Mouse (Mus musculus) telencephalon, adult 2 months (tissue): ENCODE results near the gene Plch2.
"Not testable (repeated sequence)": the region's sequence is repeated elsewhere in the genome, so short reads cannot be mapped to it uniquely, and the experiment has no call there.

Experiments used
- DNase-seq: peaks from one replicate; pipeline ENCODE4 v3.0.0-alpha.2; 2011; ENCODE audit warnings: low read depth, low spot score

The Plch2 gene

DNA sequence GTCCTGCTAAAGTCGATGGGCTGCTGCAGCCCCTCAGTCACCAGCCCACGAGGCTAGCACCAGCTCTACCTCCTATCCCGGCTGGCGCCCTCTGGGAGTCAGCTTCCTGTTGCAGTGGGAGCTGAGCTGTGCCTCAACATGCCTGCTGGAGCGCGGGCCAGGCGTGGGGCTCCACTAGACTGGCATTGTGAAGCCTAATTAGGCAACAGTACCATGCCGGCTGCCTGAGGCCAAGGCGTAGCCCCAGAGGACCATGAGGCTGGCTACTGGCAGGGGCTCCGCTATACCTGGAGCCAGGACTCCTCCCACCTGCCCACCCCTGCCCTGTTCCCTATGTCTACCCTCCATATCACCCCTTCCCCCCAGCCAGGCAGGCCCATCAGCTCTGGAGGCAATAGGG lies at the start of gene Plch2:
Plch2 (minus strand) TSS at position 61 of the 400 bp plus-strand sequence.
- DNase-seq = no peak

DNA sequence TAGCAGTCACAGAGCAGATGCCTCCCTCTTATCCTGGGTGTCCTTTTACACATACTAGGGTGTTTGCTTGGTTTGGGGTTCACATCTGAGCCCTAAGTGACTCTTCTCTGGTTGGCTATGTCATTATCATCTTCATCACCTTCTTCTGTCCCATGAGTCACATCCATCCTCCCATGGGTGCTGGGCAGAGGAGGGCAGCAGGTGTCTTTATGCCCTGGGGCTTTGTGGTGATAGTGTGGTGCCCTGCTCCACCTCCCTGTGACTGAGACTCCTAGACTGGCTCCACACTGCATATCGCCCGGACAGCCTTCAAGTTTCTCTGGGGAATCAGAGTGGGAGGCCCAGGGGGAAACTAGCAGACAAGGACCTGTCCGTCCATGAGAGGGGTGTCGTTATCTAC lies 42.0 kb upstream of the Plch2 start:
- DNase-seq = no peak

DNA sequence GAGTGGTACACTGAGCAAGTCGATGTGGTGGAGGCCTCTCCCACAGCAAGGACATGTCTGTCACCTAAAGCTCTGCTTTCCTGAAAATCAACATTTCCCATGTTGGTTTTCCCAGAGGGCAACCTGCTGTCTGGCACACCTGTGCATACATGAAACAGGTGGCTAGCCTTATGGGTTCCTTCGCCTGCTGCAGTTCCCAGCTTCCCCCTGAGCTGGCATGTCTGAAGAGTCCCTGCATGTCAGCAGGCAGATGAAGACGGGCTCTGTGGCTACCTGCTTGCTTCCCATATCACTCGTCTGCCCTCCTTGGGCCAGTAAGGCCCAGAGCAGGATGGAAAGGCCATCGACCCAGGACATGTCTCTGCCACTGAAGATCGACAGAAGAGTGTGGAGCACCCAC lies 40.9 kb upstream of the Plch2 start:
- DNase-seq = no peak

DNA sequence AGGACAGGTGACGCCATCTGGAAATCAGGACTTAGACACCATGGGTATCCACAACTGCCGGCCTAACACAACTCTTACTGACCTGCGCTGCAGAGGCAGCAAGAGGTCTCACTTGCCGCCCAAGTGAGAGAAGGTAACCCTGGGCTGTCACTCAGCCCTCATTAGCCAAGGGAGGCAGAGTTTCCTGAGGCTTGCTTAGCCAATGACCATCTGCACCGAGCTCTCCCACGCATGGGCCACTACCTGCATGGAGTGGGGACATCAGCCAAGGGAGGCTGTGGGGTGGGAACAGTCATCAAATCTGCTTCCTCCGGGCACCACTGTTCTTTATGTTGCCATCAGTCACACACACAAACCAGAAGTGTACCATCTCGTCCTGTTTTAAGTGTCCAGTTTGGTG lies 39.4 kb upstream of the Plch2 start:
- DNase-seq = no peak

DNA sequence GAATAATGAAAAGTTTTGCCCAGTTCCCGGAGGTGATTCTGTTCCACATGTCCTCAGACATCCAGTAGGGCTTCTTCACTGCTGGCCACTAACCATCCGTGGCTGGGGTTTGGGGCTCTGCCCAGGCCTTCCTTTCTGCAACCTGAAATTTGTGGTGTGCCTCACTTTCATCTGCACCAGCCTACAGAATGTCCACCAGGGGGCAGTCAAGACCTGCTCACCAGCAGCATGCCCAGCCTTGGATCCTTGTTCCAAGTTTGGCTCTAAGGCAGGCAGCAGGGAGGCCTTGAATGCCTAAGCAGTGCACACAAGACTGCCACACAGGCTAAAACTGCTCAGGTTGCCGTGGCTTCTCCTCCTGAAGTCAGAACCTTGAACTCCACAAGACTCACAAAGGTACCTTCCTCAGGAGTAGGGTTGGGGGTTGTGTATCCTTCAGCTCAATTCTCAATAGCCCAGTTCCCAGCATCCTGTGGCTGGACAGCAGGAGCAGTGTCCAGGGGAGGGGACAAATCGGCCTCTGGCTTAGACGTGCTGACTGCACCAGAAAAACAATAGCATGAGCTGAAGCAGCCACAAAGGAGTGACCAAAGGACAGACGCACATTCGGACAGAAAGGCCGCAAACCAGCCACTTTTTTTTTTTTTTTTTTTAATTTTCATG lies 38.8 kb upstream of the Plch2 start:
- DNase-seq = peak; percentile 83

DNA sequence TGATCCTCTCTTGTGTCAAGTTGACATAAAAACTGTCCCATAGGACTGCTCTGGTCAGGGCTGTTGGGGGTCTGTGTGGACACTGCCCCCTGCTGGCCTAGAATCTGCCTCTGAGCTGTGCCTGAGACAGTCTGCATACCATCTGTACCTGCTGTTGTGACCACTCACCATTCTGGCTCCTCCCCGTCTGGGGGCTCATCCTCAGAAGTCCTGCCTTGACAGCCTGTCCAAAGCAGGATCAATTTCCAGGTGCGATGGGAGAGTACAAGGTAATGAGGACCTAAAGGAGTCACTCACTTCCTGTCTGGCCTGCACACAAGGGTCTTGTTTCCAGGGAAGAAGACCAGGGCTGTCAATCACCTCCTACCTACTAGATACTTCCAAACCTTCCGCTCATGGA lies 38.0 kb upstream of the Plch2 start:
- no peak for DNase-seq

DNA sequence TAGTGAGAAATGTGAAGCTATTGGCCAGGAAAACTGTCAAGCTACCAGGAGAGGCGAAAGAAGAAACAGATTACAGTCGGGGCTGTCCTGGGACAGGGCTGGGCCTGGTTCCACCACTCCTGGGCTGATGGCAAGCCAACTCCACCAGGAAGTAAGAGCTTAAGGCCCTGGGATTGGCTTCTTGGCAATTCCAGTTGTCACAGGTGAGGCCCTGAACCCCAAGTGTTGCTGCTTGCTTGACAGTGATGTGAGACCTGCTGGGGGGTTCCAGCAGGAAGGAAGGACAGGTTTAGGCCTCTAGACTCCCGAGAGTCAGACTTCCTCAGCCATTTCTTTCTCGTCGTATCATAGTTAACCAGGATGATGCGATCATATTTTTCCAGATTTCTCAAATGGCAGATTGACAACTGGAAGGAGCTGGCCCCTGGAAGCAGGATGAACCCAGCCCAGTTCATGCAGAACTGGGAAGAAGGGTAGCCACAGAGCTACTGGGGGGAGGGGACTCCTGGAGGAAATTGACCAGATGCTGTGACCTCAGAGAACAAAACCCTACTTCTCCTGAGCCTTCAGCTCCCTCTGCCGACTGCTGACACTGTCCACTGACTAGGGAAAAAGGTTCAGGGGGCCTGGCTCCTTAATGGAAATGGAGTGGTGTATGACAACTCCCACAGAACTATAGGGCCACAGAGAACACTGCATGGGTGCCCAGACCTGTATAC lies 37.0 kb upstream of the Plch2 start:
- DNase-seq = no peak

DNA sequence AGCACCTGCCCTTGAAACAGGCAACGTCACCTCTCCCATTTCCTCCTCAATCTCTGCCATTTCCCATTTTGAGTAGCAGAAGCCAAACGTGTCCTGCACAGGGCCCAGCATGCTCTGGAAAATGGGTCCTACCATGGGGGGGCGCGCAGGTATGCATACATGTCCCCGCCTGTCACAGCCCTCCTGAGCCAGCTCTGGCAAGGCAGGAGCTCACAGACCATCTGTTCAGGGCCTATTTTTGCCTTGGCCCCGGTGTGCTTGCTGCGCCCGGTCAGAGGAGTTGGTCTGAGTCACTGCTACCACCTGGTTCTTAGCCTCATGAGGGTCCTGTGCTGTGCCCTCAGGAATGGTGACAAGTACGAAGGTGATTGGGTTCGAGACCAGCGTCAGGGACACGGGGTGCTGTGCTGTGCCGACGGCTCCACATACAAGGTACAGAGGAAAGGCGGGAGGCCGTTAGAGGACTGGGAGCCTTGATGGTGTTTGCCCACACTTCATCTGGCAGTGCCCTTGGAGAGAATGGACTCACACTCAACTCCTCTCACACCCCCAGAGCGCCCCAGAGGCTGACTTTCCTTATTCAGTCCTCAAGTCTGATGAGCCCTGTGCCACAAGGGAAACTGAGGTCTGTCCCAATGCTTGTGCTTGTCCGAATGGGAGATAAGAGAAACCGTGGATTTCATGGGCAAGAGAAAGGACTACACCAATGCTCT lies 36.3 kb upstream of the Plch2 start:
- no peak for DNase-seq

DNA sequence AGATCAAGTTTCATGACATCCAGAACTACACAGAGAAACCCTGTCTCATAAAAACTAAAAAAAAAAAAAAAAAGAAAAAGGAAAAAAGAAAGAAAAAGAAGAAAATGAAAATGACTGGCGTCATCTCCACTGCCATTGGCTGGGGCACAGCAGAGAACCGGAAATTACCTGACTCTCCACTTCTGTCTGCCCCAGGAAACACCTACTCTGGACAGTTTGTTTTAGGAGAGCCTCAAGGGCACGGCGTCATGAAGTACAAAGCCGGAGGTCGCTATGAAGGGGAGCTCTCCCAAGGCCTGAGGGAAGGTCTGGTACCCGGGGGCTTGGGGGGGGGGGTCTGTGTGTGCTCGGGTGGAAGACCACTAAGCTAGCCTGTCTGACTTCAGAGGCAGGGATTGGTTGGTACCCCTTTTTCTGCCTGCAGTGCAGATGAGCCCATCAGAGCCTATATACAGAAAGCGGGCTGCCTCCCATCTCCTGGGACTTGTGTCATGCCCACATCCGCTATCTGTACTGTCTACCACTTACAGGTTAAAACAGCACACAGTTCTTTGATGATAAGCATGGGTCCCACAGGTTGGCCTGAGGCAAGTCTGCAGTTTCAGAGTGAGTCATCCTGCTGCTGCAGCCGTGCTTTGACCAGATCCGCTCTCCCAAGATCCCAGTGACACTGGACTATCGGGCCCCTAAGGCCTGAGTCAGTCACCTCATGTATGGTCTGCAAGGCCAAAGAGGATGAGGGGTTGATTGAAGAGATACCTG lies 34.3 kb upstream of the Plch2 start:
- no peak for DNase-seq

DNA sequence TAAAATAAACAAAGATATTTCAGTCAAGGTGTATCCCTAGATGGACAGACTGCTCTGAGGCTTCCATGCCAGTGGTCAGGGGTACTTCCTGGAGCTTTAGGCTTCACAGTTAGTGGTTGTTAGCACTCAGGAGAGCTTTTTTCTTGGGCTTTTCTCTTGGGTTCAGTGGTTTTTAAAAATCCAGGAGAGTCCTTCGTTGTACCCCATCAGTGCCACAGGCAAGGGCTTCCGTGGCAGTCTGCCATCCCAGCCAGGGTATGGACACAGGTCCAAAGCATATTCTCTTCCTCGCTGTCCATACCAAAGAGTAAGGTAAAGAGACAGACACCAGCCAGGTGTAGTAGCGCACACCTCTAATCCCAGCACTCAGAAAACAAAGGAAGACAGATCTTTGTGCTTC lies 33.6 kb upstream of the Plch2 start:
- DNase-seq = no peak

DNA sequence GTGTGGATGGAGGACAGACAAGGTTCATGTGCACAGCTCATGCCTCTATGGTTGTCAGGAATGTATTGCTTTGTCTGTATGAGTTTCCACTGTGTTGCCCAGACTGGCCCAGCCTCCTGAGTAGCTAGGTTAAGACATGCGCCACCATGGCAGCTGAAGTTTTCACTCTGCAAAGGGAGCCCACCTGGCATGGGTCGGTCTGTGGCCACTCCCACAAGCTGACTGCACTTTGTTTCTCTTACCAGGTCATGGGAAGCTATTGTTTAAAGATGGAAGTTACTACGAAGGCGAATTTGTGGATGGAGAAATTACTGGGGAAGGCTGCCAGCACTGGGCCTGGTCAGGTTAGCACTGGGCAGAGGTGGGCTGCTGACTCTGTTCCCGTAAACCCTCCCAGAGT lies 32.7 kb upstream of the Plch2 start:
- no peak for DNase-seq

DNA sequence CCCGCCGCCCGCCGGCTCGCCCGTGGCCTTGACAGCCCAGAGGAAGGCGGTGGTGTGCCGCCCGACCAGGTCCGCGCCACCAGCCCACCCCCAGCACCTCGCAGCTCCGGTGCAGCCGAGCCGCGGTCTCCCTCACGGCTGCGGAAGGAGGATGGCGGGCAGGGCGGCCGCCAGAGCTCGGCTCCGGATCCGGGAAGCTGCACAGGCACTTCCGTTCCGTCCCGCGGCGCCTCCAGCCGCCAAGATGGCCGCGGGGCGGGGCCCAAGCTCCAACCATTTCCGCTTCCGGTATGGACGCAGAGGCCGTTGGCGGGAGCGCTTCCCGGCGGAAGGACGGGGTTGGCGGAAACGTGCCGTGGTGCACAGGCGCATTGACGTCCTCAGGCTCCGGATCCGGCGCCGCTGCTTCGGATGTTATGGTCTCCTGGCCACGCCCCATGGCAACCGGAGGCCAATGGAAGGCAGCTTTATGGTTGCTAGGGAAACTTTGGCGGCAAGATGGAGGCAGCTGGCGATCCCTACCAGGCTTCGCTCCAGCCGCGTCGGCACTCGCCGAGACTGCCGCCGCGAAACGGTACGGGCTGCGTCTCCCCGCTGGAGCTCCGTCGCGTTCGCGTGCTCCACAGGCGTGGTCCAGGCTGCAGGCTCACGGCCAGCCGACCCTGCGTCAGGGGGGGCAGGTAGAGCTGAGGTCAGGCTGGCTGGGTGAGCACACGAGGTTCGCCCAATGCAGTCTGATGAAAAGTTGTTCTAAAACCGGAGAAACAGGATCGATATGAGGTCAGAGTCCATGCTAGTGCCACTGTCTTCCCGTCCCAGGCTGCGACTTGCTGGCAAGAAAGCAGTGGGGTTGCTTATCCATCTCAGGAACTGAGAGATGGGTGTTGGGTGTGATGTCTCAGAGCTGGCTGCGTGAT lies 29.8 kb upstream of the Plch2 start, which contains the start of the genes Rer1 and Morn1:
Rer1 (minus strand) TSS at position 275 of the 917 bp plus-strand sequence.
Morn1 (plus strand) TSS at position 470 of the 917 bp plus-strand sequence.
- peak; percentile 99 for DNase-seq

DNA sequence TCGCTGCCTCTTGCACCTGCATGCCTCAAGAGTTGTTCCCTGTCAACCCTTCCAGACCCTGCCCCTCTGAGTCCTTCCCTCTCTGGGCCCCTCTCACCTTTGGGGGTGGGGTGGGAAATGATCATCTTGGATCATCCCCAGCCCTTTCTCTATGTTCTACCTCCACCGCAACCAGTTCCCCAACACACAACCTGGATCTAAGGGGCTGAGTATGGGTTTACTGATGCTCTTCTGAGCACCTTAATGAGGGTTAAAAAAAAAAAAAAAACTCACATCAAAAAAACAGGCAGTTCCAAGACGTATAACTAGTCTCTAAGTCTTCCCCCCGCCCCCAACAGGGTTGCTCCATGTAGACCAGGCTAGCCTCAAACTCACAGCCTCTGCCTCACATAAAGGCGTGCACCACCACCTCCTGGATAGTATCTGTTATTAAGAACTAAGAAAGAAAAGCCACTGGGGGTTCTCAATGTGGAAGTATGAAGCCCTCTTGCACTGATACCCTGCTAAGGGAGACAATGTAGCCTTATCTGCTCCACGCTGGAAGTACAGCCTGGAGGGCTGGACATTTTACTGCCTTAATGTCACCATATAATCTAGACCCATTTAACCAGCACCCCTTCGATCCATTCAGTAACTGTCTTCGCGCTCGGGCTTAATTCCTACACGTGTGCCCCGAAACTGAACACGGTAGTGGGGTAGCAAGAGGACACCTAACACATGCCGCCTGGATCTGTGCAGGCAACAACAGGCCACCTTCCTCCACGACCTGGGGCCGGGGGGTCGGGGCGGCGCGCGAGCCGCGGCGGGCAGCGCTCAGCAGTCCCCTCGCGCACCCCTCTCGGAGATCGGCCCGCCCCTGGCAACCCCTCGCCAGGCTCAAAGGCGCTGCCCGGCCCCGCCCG lies 28.9 kb upstream of the Plch2 start:
- no peak for DNase-seq

DNA sequence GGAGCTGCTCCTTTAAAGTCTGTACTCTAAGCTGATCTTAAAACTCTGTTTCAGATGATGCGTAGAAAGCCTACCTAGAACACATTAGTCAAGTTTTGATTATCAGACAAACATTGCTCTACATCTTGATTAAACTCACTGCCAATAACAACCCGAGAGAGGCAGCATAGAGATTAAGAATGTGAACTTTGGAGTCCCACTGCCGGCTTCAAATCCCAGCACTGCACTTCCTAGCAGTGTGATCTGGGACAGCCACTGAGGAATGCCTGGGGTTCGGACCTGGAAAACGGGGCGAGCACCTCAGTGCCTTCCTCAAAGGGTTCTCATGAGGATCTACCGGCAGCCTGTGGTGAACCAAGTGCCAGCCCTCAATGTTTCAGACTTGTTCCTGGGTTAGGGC lies 27.8 kb upstream of the Plch2 start:
- no peak for DNase-seq

DNA sequence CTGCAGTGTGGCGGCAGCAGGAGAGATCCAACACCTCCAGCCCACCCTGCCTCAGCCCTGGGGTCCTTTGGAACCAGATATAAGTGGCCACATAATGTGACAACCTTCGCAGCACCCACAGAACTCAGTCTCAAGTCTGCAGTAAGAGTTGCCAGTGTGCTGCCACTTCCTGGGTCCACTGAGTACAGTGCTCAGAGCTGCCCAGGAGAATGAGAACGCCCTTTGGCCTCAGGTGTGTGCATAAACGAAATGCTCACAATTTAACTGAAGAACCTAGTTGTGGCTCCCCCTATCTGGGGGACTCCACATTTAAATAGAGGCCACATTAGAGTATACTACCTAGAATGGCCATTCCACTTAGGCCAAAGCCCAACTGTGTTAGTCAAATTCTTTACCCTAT lies 27.0 kb upstream of the Plch2 start:
- no peak for DNase-seq

DNA sequence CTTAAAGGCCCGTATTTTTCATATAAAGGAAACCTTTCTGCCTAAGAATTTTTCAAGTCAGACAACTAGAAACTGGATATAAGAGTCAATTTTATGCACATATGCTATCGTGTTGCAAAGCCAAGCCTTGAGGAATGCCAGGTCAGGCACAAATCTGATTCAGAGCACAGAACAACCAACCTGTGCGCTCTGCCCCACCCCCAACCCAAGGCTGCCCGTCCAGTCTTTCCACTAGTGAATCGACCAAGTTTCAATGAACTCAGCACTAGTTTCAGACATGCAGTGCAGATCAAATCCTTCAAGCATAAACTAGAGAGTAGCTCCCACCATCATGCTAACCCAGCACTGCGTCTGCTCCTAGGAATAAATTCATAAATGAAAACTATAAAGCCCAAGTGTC lies 23.1 kb upstream of the Plch2 start:
- DNase-seq = no peak

DNA sequence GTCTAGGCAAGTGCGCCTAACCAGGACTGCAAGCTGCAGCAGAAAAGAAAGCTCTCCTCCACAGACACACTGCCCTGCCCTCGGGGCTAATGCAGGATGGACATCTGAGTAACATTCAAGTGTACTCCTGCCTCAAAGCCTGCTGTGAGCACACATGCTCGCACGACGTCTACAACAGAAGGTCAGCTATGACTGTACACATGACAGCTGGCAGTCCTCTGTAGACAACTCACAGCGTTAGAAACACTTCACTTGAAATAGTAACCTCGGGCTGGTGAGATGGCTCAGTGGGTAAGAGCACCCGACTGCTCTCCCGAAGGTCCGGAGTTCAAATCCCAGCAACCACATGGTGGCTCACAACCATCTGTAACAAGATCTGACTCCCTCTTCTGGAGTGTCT lies 22.2 kb upstream of the Plch2 start:
- not testable (repeated sequence) for DNase-seq

DNA sequence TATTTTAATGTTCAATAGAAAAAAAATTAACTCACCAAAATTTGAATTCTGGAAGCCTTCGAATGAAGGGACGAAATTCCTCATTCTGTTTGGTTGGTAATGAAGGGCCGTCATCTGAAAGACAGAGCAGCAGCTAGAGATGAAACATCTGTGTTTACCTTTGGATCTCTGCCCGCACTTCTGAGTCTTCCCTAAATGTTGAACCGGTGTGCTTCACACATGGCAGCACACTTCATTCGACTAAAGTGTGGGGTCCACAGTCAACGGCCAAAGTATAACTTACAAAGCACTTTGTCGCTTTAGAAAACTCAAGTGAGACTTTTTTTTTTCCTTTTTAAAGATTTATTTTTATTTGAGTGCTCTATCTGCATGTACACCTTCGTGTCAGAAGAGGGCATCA lies 20.1 kb upstream of the Plch2 start:
- no peak for DNase-seq

DNA sequence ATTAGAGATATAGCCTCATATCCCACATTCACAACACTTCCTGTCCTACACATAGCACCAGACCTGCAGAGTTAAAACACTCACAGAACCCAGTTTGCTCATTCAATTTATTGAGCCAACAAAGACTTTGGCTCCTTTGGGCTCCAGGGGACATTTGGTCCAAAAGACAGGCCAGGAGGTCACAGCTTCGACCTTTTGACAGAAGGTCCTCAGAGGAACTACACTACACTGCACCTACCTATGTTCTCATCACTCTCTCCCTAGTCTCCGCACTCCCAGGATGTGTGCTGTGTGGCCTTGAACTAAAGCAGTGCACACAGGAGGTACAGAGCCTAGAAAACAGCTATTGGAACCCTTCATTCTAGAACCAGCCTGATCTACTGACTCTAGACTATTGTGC lies 19.2 kb upstream of the Plch2 start:
- no peak for DNase-seq

DNA sequence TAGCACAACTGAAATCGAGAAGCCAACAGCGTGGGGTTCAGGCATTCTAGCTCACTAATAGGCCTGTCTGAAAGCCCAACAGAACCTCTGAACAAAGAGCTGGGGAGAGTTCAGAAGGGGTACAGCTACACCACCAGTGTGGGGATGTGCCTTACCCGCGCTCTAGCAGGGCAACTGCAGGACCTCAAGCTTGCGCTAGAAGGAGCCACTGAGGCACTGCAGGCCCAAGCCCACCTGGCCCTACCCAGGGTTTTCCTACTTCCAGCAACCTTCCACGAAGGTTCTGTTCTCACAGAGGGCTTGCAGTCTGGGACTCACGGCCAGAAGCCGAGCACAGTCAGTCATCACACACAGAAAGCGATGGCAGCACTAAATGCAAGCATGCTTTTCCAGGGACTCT lies 18.6 kb upstream of the Plch2 start:
- DNase-seq = no peak
